ENCODE assay signal across 8 mouse cellular contexts in the genomic region with DNA sequence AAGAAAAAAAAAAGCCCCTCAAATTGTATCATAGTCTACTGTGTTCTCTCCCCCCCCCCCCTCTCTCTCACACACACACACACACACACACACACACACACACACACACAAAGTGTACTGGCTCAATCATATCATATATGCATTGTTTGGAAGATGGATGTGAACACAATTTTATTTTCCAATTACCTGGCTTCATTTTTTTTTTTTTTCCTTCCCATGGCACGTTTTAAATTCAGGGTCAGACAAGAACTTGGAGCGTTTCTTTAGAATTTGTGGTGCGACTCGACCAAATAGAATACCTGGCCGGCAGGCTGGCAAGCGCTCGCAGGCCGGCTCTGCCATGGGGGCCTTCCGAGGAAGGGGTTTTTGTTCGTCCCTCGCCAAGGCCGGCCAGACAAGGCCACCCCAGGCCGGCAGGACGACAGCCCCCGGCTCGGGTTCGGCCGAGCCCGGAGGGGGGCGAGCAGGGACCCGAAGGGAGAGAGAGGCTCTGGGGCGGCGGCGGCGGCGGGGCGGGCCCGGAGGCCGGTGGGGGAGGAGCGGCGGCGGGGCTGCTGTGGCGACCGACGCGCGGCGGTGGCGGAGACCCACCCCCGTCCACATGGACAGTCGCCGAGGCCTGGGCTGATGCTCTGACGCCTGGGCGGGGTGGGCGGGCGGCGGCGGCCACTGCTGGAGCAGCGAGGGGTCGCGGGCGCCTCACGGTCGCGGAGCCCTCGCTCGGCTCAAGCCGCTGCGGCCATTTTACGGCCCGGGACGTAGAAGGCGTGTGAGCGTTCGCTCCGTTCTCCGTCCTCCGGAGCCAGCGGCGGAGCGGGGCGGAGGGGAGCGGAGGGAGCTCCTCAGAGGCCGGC. TPM values are rescaled to one million over a fixed set of nuclear protein-coding genes. Genes with fewer than 3 reads are reported as not detected.
DNase-seq lines count a peak whose midpoint lies in the region; ATAC-seq and TF ChIP-seq lines count a peak whose summit lies in the region.

A gene (plus strand): TSS at position 537 of the 854 bp plus-strand sequence.

- peaks cover 10% of the 10 kb centered on the region for H3K4me1 ChIP-seq in embryonic facial prominence, embryonic 15.5 days
- H3K4me1 ChIP-seq in liver, embryonic 11.5 days (replicated peaks; ENCODE audit: control insufficient read depth, insufficient read depth, low read length) = peaks cover 21% of the 10 kb centered on the region
- peaks cover 7% of the 10 kb centered on the region for H3K4me1 ChIP-seq in stomach, embryonic 15.5 days

- no peaks in the 10 kb centered on the region for H3K27me3 ChIP-seq in embryonic facial prominence, embryonic 15.5 days
- no peaks in the 10 kb centered on the region for H3K27me3 ChIP-seq in liver, embryonic 11.5 days (replicated peaks; ENCODE audit: control insufficient read depth, insufficient read depth, low read length)
- no peaks in the 10 kb centered on the region for H3K27me3 ChIP-seq in myocyte (ENCODE audit: control insufficient read depth, insufficient read depth, insufficient read length)
- H3K27me3 ChIP-seq in stomach, embryonic 15.5 days (replicated peaks) = no peaks in the 10 kb centered on the region

- peak within 1 kb of the TSS; percentile 88 for H3ac ChIP-seq in myocyte (ENCODE audit: control insufficient read depth, insufficient read length)

- H3K4me2 ChIP-seq in embryonic facial prominence, embryonic 15.5 days (replicated peaks) = peak within 1 kb of the TSS; percentile 52
- peak within 1 kb of the TSS; percentile 68 for H3K4me2 ChIP-seq in liver, embryonic 11.5 days
- peak within 1 kb of the TSS; percentile 76 for H3K4me2 ChIP-seq in myocyte (ENCODE audit: low read depth)
- H3K4me2 ChIP-seq in stomach, embryonic 15.5 days = peak within 1 kb of the TSS; percentile 74

- peak within 1 kb of the TSS; percentile 97 for H3K9ac ChIP-seq in embryonic facial prominence, embryonic 15.5 days
- peak within 1 kb of the TSS; percentile 99 for H3K9ac ChIP-seq in liver, embryonic 11.5 days (ENCODE audit: low read depth, low read length)
- peak within 1 kb of the TSS; percentile 98 for H3K9ac ChIP-seq in stomach, embryonic 15.5 days

- under 1% methylated on average over 53 of the region's 74 CpGs for WGBS in embryonic facial prominence, embryonic 15.5 days
- WGBS in liver, embryonic 11.5 days = under 1% methylated on average over 53 of the region's 74 CpGs
- WGBS in stomach, embryonic 15.5 days = under 1% methylated on average over 31 of the region's 74 CpGs

- H3K79me2 ChIP-seq in myocyte (ENCODE audit: control insufficient read depth, insufficient read depth) = peaks cover 42% of the 10 kb centered on the region

- H3K4me3 ChIP-seq in embryonic facial prominence, embryonic 15.5 days (replicated peaks) = peak within 1 kb of the TSS; percentile 88
- peak within 1 kb of the TSS; percentile 97 for H3K4me3 ChIP-seq in liver, embryonic 11.5 days (ENCODE audit: low read depth, low read length)
- peak within 1 kb of the TSS; percentile 92 for H3K4me3 ChIP-seq in myocyte
- H3K4me3 ChIP-seq in stomach, embryonic 15.5 days (replicated peaks) = peak within 1 kb of the TSS; percentile 94

- DNase-seq in B cell, adult 2 months = peak; percentile 71 to 79
- peak; percentile 83 to 91 for DNase-seq in adrenal gland, postnatal 36 days
- peak; percentile 51 to 67 for DNase-seq in heart, adult 9 months (ENCODE audit: low spot score in 2 of 2)
- peak; percentile 60 for DNase-seq in kidney, adult 9 months
- DNase-seq in liver, embryonic 11.5 days (ENCODE audit: low spot score) = peak; percentile 87

- peak; percentile 90 for ATAC-seq in embryonic facial prominence, embryonic 15.5 days (ENCODE audit: insufficient number of reproducible peaks, low FRiP score, low TSS enrichment, low read depth)
- ATAC-seq in liver, embryonic 11.5 days (replicated peaks; ENCODE audit: low FRiP score) = peak; percentile 88
- peak; percentile 91 for ATAC-seq in stomach, embryonic 15.5 days (ENCODE audit: insufficient read depth, low FRiP score, low read depth)

- H3K36me3 ChIP-seq in embryonic facial prominence, embryonic 15.5 days = no peaks in the 10 kb centered on the region
- H3K36me3 ChIP-seq in liver, embryonic 11.5 days (ENCODE audit: control insufficient read depth, insufficient read depth, low read length) = no peaks in the 10 kb centered on the region
- H3K36me3 ChIP-seq in myocyte (ENCODE audit: control insufficient read depth, insufficient read depth) = no peaks in the 10 kb centered on the region
- no peaks in the 10 kb centered on the region for H3K36me3 ChIP-seq in stomach, embryonic 15.5 days

- no peaks in the 10 kb centered on the region; the same call in 1 of the 2 replicates for H3K9me3 ChIP-seq in embryonic facial prominence, embryonic 15.5 days (replicated peaks)
- H3K9me3 ChIP-seq in liver, embryonic 11.5 days (ENCODE audit: control insufficient read depth, low read length) = no peaks in the 10 kb centered on the region
- no peaks in the 10 kb centered on the region for H3K9me3 ChIP-seq in stomach, embryonic 15.5 days

- H3K27ac ChIP-seq in embryonic facial prominence, embryonic 15.5 days (replicated peaks) = peak within 1 kb of the TSS; percentile 99
- peak within 1 kb of the TSS; percentile 98 for H3K27ac ChIP-seq in liver, embryonic 11.5 days (ENCODE audit: low read depth, low read length)
- H3K27ac ChIP-seq in stomach, embryonic 15.5 days = peak within 1 kb of the TSS; percentile 98

- TF ChIP-seq POLR2A in myocyte (IDR thresholded peaks at IDR 0.05; ENCODE audit: insufficient read length, low read depth) = peak; percentile 64

TF ChIP-seq in myocyte, 11 proteins besides CTCF, POLR2A, EP300 and RAD21:
- TF ChIP-seq TCF12 (IDR thresholded peaks at IDR 0.05; ENCODE audit: insufficient read depth, poor library complexity, severe bottlenecking) (no peak), MYOD1 (IDR thresholded peaks at IDR 0.05; ENCODE audit: control insufficient read depth in 1 of 3, insufficient read length in 2 of 3, low read depth in 2 of 3) (peak in 1 of 3 experiments; percentile 20)

RNA-seq across cellular contexts. Expression of the gene that starts here (rescaled TPM):
- total RNA-seq in adrenal gland, postnatal 36 days (2021) = 100 to 1,000 TPM; 118 to 119 TPM
- 47.4 and 53.3 TPM in 2 replicates for polyA plus RNA-seq in embryonic facial prominence, embryonic 15.5 days (2015; fragmentation: Nextera tagmentation; extraction: Ambion mirVana)
- polyA plus RNA-seq in liver, embryonic 11.5 days (2014; fragmentation: Nextera tagmentation; extraction: Ambion mirVana) = 36.9 and 41.6 TPM in 2 replicates
- 24.9 TPM for polyA plus RNA-seq in myocyte (2012; fragmentation: generic; extraction: Trizol)
- 50.8 and 52.1 TPM in 2 replicates for polyA plus RNA-seq in stomach, embryonic 15.5 days (2015; fragmentation: Nextera tagmentation; extraction: Ambion mirVana)

Comparison
In these comparisons a context has a peak if more than half of its experiments do, and no peak if none do; other contexts are left out.
1. Peak in every context shown above with its lines: DNase-seq, ATAC-seq, H3K4me3 ChIP-seq and H3K27ac ChIP-seq.